Comparison of ENCODE assay signal across 9 mouse cellular contexts in genomic region chr17:86303401-86304243, GRCm38 (mm10).
DNase-seq lines count a peak whose midpoint lies in the region; ATAC-seq and TF ChIP-seq lines count a peak whose summit lies in the region.
"Had no signal": no experiment of that assay in that cellular context is flagged by ENCODE, and none has a peak within 500 bp of the region (broad histone marks: within the 10 kb centered on the region; RNA-seq: fewer than 3 reads in every experiment).

No protein-coding gene starts in this region.

- WGBS in kidney, embryonic 14.5 days, result 45% methylated on average over 19 of the region's 19 CpGs
- 24% methylated on average over 19 of the region's 19 CpGs for whole genome bisulfite sequencing in heart, embryonic 11.5 days (ENCODE audit: insufficient replicate concordance)
- 51% methylated on average over 19 of the region's 19 CpGs for WGBS in liver, embryonic 13.5 days (ENCODE audit: insufficient replicate concordance)

- no peaks in the 10 kb centered on the region for H3K27me3 ChIP-seq in kidney, embryonic 14.5 days (ENCODE audit: control insufficient read depth, insufficient read depth, low read length)
- H3K27me3 ChIP-seq in heart, embryonic 11.5 days (ENCODE audit: control insufficient read depth, insufficient read depth, low read length), result no peaks in the 10 kb centered on the region
- H3K27me3 ChIP-seq in liver, embryonic 13.5 days, result no peaks in the 10 kb centered on the region
- H3K27me3 ChIP-seq: embryonic facial prominence, embryonic 15.5 days had no signal

- H3K9ac ChIP-seq in kidney, embryonic 14.5 days (ENCODE audit: low read depth, low read length), result no peak overlapping the region
- no peak overlapping the region; the same call in 1 of the 2 replicates for H3K9ac ChIP-seq in heart, embryonic 11.5 days (ENCODE audit: low read depth, low read length)
- peak overlapping the region; percentile 4; the same call in 1 of the 2 replicates for H3K9ac ChIP-seq in liver, embryonic 13.5 days
- H3K9ac ChIP-seq: embryonic facial prominence, embryonic 15.5 days had no signal

- H3K36me3 ChIP-seq in kidney, embryonic 14.5 days (ENCODE audit: control insufficient read depth, insufficient read depth, low read length), result no peaks in the 10 kb centered on the region
- H3K36me3 ChIP-seq in heart, embryonic 11.5 days (ENCODE audit: control insufficient read depth, insufficient read depth, low read length), result no peaks in the 10 kb centered on the region
- H3K36me3 ChIP-seq in liver, embryonic 13.5 days, result no peaks in the 10 kb centered on the region
- H3K36me3 ChIP-seq: embryonic facial prominence, embryonic 15.5 days had no signal

- no peaks in the 10 kb centered on the region for H3K9me3 ChIP-seq in kidney, embryonic 14.5 days (ENCODE audit: control insufficient read depth, low read length)
- H3K9me3 ChIP-seq in heart, embryonic 11.5 days (replicated peaks; ENCODE audit: control insufficient read depth, low read length), result no peaks in the 10 kb centered on the region
- no peaks in the 10 kb centered on the region for H3K9me3 ChIP-seq in liver, embryonic 13.5 days (replicated peaks)
- H3K9me3 ChIP-seq: embryonic facial prominence, embryonic 15.5 days had no signal

- peaks cover 29% of the 10 kb centered on the region for H3K4me1 ChIP-seq in kidney, embryonic 14.5 days (ENCODE audit: control insufficient read depth, insufficient read depth, low read length)
- peaks cover 17% of the 10 kb centered on the region for H3K4me1 ChIP-seq in brown adipose tissue, adult 24 weeks (ENCODE audit: control insufficient read depth, insufficient read depth, insufficient read length, low read length)
- H3K4me1 ChIP-seq in heart, embryonic 11.5 days (ENCODE audit: control insufficient read depth, insufficient read depth, low read length), result peaks cover 57% of the 10 kb centered on the region
- peaks cover 59% of the 10 kb centered on the region for H3K4me1 ChIP-seq in liver, embryonic 13.5 days (replicated peaks)

- ATAC-seq in kidney, embryonic 14.5 days (ENCODE audit: low FRiP score, low TSS enrichment), result no peak
- peak; percentile 62 for ATAC-seq in heart, embryonic 11.5 days (replicated peaks; ENCODE audit: insufficient number of reproducible peaks, low FRiP score, low TSS enrichment)
- ATAC-seq in liver, embryonic 13.5 days (ENCODE audit: low read depth), result peak; percentile 74

- TF ChIP-seq CTCF in gastrocnemius, adult 2 months (IDR thresholded peaks at IDR 0.05), result no peak

- intact Hi-C loops in gastrocnemius, adult 2 months (cut with DNase I), result no loop called here

- no peak overlapping the region for H3K4me2 ChIP-seq in kidney, embryonic 14.5 days (replicated peaks; ENCODE audit: low read depth, low read length)
- peak overlapping the region; percentile 37 for H3K4me2 ChIP-seq in heart, embryonic 11.5 days
- peak overlapping the region; percentile 18 for H3K4me2 ChIP-seq in liver, embryonic 13.5 days
- H3K4me2 ChIP-seq: embryonic facial prominence, embryonic 15.5 days had no signal

- no peak for DNase-seq in kidney, adult 8-10 months
- DNase-seq in liver, embryonic 13.5 days, result peak; percentile 58
- DNase-seq in urinary bladder, postnatal 25 days (ENCODE audit: low spot score), result no peak
- no peak for DNase-seq in gastrocnemius, adult 2 months
- DNase-seq in spleen, postnatal 36 days (ENCODE audit: low spot score in 2 of 2), result no peak

- peak overlapping the region; percentile 32; the same call in 1 of the 2 replicates for H3K27ac ChIP-seq in kidney, embryonic 14.5 days (ENCODE audit: low read depth, low read length)
- peak overlapping the region; percentile 44 for H3K27ac ChIP-seq in brown adipose tissue, adult 24 weeks (replicated peaks; ENCODE audit: low read depth, low read length)
- peak overlapping the region; percentile 89 for H3K27ac ChIP-seq in heart, embryonic 11.5 days (ENCODE audit: low read depth, low read length)
- H3K27ac ChIP-seq in liver, embryonic 13.5 days, result peak overlapping the region; percentile 92
- no peak overlapping the region; the same call in 1 of the 2 replicates for H3K27ac ChIP-seq in gastrocnemius, adult 2 months
- H3K27ac ChIP-seq: embryonic facial prominence, embryonic 15.5 days had no signal

- no peak overlapping the region for H3K4me3 ChIP-seq in kidney, embryonic 14.5 days (ENCODE audit: low read length)
- no peak overlapping the region for H3K4me3 ChIP-seq in brown adipose tissue, adult 24 weeks (ENCODE audit: insufficient read depth, low read depth, low read length)
- H3K4me3 ChIP-seq in heart, embryonic 11.5 days (ENCODE audit: low read depth, low read length), result no peak overlapping the region
- no peak overlapping the region for H3K4me3 ChIP-seq in liver, embryonic 13.5 days (replicated peaks)
- H3K4me3 ChIP-seq in gastrocnemius, adult 2 months, result no peak overlapping the region
- H3K4me3 ChIP-seq: embryonic facial prominence, embryonic 15.5 days had no signal
